Mouse (Mus musculus) G1E (cell line): ENCODE data around the gene Ei24.

Experiments used
- CTCF ChIP-seq: IDR thresholded peaks from 2 replicates; pipeline ENCODE4 v1.5.1; 2012; ENCODE audit warnings: low read depth, low read length, inconsistent platforms, mixed read lengths
- GATA1 ChIP-seq: IDR thresholded peaks from 2 replicates; pipeline ENCODE4 v1.6.1; 2012; ENCODE audit warnings: borderline replicate concordance, low read length, inconsistent platforms, mixed read lengths
- GATA2 ChIP-seq: IDR thresholded peaks from 2 replicates; pipeline ENCODE4 v1.6.1; 2012; ENCODE audit warnings: low read depth, low read length, inconsistent platforms, borderline replicate concordance
- POLR2AphosphoS5 ChIP-seq: IDR thresholded peaks from 2 replicates; pipeline ENCODE4 v1.6.1; 2012; ENCODE audit warnings: low read depth, low read length, inconsistent platforms; ENCODE audit not compliant: insufficient replicate concordance
- TAL1 ChIP-seq: conservative IDR thresholded peaks from 2 replicates; pipeline ENCODE4 v1.6.1; 2012; ENCODE audit warnings: low read depth, low read length, inconsistent platforms, mixed read lengths

DNA sequence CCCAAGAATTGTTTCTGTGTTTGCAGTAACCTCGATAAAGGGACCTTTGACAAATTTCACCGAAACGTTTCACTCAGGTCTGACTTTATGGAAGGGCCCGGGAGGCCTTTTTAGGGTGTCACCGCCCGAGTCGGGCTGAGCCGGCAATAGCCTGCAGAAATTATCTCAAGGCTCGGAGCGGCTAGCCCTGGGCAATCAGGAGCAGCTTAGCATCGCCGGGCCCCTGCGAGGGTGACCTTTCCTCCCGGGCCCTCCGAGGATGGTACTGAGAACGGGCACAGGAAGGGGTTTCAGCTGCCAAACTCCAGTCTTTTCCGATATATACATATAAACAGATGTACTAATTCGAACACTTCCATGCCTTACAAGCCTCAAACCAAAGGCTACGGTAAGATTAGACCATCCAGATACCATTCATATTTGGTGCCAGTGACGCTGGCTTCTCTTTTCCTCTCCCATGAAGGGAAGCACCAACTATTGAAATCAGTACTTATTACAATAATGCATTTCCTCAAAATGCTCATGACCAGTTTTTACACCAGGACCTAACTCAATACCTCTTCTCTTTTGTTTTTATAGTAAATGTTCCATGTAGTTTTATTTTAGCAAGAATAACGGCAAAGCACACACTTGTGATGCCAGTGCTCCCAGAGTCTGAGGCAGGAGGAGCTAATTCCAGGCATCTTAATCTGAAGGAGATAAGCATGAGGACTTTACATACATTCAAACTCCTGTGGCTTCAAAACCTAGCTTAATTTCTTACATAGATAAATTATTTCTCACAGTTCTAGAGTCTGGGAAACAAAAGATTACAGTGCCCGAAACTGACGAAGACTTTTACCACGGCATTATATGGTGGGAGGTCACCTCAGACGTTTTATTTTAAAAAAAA, 28.8 kb downstream of the Ei24 start:
- TF ChIP-seq CTCF, result no peak
- no peak for TF ChIP-seq GATA1
- TF ChIP-seq TAL1, result no peak
- no peak for TF ChIP-seq POLR2AphosphoS5
- no peak for TF ChIP-seq GATA2
